Mouse (Mus musculus) cerebellum, adult 18-20 months (tissue): ENCODE measurements around the gene Birc3.
"Not testable (repeated sequence)": the region's sequence is repeated elsewhere in the genome, so short reads cannot be mapped to it uniquely, and the experiment has no call there.

Source experiments
- DNase-seq, 2 experiments: peaks; one replicate each; pipeline ENCODE4 v3.0.0; 2021

Gene Birc3

GRCm38 (mm10) chr9:7866981-7867380, 6.0 kb downstream of the Birc3 start:
- not testable (repeated sequence) for DNase-seq

- no peak for DNase-seq
These were observed 12.0 kb downstream of the Birc3 start for GRCm38 (mm10) chr9:7860976-7861375.

GRCm38 (mm10) chr9:7855912-7856311, 17.1 kb downstream of the Birc3 start:
- no peak for DNase-seq

- peak; percentile 36 to 49 for DNase-seq
These were observed 17.6 kb downstream of the Birc3 start for GRCm38 (mm10) chr9:7855374-7855773.

GRCm38 (mm10) chr9:7854196-7854595, 18.8 kb downstream of the Birc3 start:
- peak; percentile 39 to 50 for DNase-seq

GRCm38 (mm10) chr9:7852346-7853230, 20.4 kb downstream of the Birc3 start:
- no peak for DNase-seq

- no peak for DNase-seq
These were observed 21.1 kb downstream of the Birc3 start for GRCm38 (mm10) chr9:7851841-7852240.

GRCm38 (mm10) chr9:7848191-7848590, 24.8 kb downstream of the Birc3 start:
- DNase-seq: no peak

- no peak for DNase-seq
These were observed 26.3 kb downstream of the Birc3 start for GRCm38 (mm10) chr9:7846667-7847199.

GRCm38 (mm10) chr9:7845216-7845895, 27.6 kb downstream of the Birc3 start:
- DNase-seq: no peak

GRCm38 (mm10) chr9:7841221-7841620, 31.8 kb downstream of the Birc3 start:
- DNase-seq: no peak

- peak in 1 of 2 experiments; percentile 25 for DNase-seq
These were observed 35.1 kb downstream of the Birc3 start for GRCm38 (mm10) chr9:7837806-7838440.

- DNase-seq: peak; percentile 96 to 97
These were observed 35.8 kb downstream of the Birc3 start, which contains the start of gene Birc2 for GRCm38 (mm10) chr9:7836905-7837805. TSS of gene Birc2 (minus strand) at chr9:7837064.

- DNase-seq: peak; percentile 50 to 59
These were observed 36.7 kb downstream of the Birc3 start for GRCm38 (mm10) chr9:7836331-7836730.

- DNase-seq: no peak
These were observed 37.7 kb downstream of the Birc3 start for GRCm38 (mm10) chr9:7835302-7835701.

GRCm38 (mm10) chr9:7833421-7833820, 39.6 kb downstream of the Birc3 start:
- DNase-seq: no peak

- no peak for DNase-seq
These were observed 43.2 kb downstream of the Birc3 start for GRCm38 (mm10) chr9:7829531-7830528.

GRCm38 (mm10) chr9:7828706-7829105, 44.3 kb downstream of the Birc3 start:
- DNase-seq: no peak

- no peak for DNase-seq
These were observed 48.1 kb downstream of the Birc3 start for GRCm38 (mm10) chr9:7824916-7825315.

- no peak for DNase-seq
These were observed 50.2 kb downstream of the Birc3 start for GRCm38 (mm10) chr9:7822758-7823157.

GRCm38 (mm10) chr9:7805101-7805506, 67.9 kb downstream of the Birc3 start:
- DNase-seq: no peak
